Mouse (Mus musculus) megakaryocyte, embryonic 14.5 days (primary cell): ENCODE measurements around the gene Ajm1. TPM values are rescaled to one million over a fixed set of nuclear protein-coding genes. Genes with fewer than 3 reads are reported as not detected.
A peak's percentile ranks its signal among the peaks of the same experiment; 100 is the strongest.

Source experiments
- H3K27me3 ChIP-seq: replicated peaks from 2 replicates; pipeline ENCODE3; 2012; ENCODE audit warnings: inconsistent platforms
- H3K36me3 ChIP-seq: replicated peaks from 2 replicates; pipeline ENCODE3; 2012; ENCODE audit warnings: low read length, inconsistent platforms, mixed read lengths
- H3K4me1 ChIP-seq: 2 replicates; pipeline ENCODE4 v1.6.1; 2012; ENCODE audit warnings: inconsistent platforms
- H3K4me3 ChIP-seq: replicated peaks from 2 replicates; pipeline ENCODE3; 2012; ENCODE audit warnings: moderate library complexity, mild to moderate bottlenecking, inconsistent platforms
- H3K9me3 ChIP-seq: 2 replicates; pipeline ENCODE4 v1.6.1; 2012; ENCODE audit warnings: inconsistent platforms
- FLI1 ChIP-seq: IDR thresholded peaks from 2 replicates; pipeline ENCODE4 v1.6.1; 2012; ENCODE audit warnings: low read length, inconsistent platforms, mixed read lengths
- GATA1 ChIP-seq: IDR thresholded peaks from 3 replicates; pipeline ENCODE4 v1.6.1; 2012; ENCODE audit warnings: mixed read lengths, low read length, inconsistent platforms, borderline replicate concordance
- polyA plus RNA-seq: library from polyadenylated mRNA; stranded (reverse); fragments of >175 nt; gene quantifications from 2 replicates; pipeline ENCODE4 v1.2.3, GENCODE M21; 2012; ENCODE audit warnings: low replicate concordance; ENCODE audit not compliant: insufficient read depth

Gene Ajm1
- polyA plus RNA-seq, 1 experiment: 0.85 TPM

- H3K36me3 ChIP-seq: peaks cover 65% of the 10 kb centered on the region
- peaks cover 44% of the 10 kb centered on the region for H3K4me1 ChIP-seq
- no peak overlapping the region for H3K4me3 ChIP-seq
- H3K9me3 ChIP-seq: peaks cover 8% of the 10 kb centered on the region
- peaks cover 22% of the 10 kb centered on the region for H3K27me3 ChIP-seq
- no peak for TF ChIP-seq GATA1
- no peak for TF ChIP-seq FLI1
These were observed 2.6 kb upstream of the Ajm1 start for GRCm38 (mm10) chr2:25584152-25584551.

GRCm38 (mm10) chr2:25583571-25583970 lies 2.0 kb upstream of the Ajm1 start:
- Histone ChIP-seq H3K36me3 (peaks cover 61% of the 10 kb centered on the region), H3K4me3 (no peak overlapping the region), H3K4me1 (peaks cover 47% of the 10 kb centered on the region), H3K27me3 (peaks cover 28% of the 10 kb centered on the region), H3K9me3 (peaks cover 14% of the 10 kb centered on the region)
- no peak for TF ChIP-seq FLI1

DNA sequence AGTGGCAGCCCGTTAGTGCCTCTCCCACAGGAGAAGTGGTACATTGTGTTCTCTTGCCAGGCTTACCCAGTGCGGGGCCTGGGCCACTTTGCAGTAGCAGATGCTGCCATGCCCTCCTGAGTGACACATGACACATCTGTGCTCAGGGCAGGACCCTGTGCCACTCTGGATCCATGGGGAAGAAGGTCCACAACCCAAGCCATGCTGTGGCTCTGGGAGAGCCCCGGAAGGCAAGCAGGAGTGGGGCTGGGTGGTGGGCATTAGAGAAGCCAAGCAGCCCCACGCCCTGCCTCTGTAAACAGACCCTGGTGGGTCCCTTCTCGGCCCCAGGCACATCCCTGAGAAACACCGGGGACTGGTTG lies 1.5 kb upstream of the Ajm1 start:
- H3K4me1 ChIP-seq: peaks cover 47% of the 10 kb centered on the region
- peaks cover 32% of the 10 kb centered on the region for H3K27me3 ChIP-seq
- H3K4me3 ChIP-seq: no peak overlapping the region
- H3K9me3 ChIP-seq: peaks cover 18% of the 10 kb centered on the region
- no peak for TF ChIP-seq GATA1
- TF ChIP-seq FLI1: no peak
- H3K36me3 ChIP-seq: peaks cover 56% of the 10 kb centered on the region

- TF ChIP-seq GATA1 (no peak), FLI1 (no peak)
- Histone ChIP-seq H3K9me3 (peaks cover 23% of the 10 kb centered on the region), H3K4me1 (peaks cover 52% of the 10 kb centered on the region), H3K36me3 (peaks cover 51% of the 10 kb centered on the region), H3K4me3 (no peak overlapping the region), H3K27me3 (peaks cover 38% of the 10 kb centered on the region)
These were observed 1.0 kb upstream of the Ajm1 start for GRCm38 (mm10) chr2:25582466-25583119.

DNA sequence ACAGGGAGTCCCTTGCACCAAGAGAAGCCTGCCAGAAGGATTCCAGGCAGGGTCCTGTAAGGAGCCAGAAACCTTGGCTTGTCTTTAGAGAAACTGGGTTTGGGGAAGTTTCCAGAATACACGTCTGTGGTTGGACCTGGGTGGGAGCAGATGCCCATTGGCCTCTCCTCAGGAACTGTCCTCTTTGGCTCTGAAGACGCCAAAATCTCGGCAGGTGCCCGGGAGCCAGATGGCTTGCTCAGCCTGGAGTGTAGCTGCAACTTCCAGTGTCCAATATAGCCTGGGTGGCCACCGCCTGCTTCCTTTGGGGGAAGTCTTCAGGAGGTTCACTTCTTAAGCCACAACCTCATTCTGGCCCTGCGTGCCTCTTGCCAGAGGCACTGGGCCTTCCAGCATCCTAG lies 344 bp upstream of the Ajm1 start:
- peak overlapping the region; percentile 90 for H3K4me3 ChIP-seq
- peaks cover 44% of the 10 kb centered on the region for H3K36me3 ChIP-seq
- TF ChIP-seq GATA1 (no peak), FLI1 (no peak)
- H3K27me3 ChIP-seq: peaks cover 44% of the 10 kb centered on the region
- peaks cover 30% of the 10 kb centered on the region for H3K9me3 ChIP-seq
- peaks cover 59% of the 10 kb centered on the region for H3K4me1 ChIP-seq

- Histone ChIP-seq H3K27me3 (peaks cover 57% of the 10 kb centered on the region), H3K4me1 (peaks cover 61% of the 10 kb centered on the region), H3K4me3 (peak overlapping the region; percentile 8), H3K9me3 (peaks cover 39% of the 10 kb centered on the region), H3K36me3 (peaks cover 33% of the 10 kb centered on the region)
- TF ChIP-seq GATA1 (no peak), FLI1 (no peak)
These were observed 896 bp downstream of the Ajm1 start for GRCm38 (mm10) chr2:25580621-25581101.

- peaks cover 68% of the 10 kb centered on the region for H3K4me1 ChIP-seq
- no peak for TF ChIP-seq GATA1
- TF ChIP-seq FLI1: no peak
- peaks cover 25% of the 10 kb centered on the region for H3K36me3 ChIP-seq
- H3K27me3 ChIP-seq: peaks cover 61% of the 10 kb centered on the region
- H3K4me3 ChIP-seq: peak overlapping the region; percentile 69
- H3K9me3 ChIP-seq: peaks cover 39% of the 10 kb centered on the region
These were observed 1.7 kb downstream of the Ajm1 start for GRCm38 (mm10) chr2:25579737-25580460.

- no peak for TF ChIP-seq GATA1
- no peak for TF ChIP-seq FLI1
- peak overlapping the region; percentile 76 for H3K4me3 ChIP-seq
- peaks cover 77% of the 10 kb centered on the region for H3K4me1 ChIP-seq
- H3K36me3 ChIP-seq: peaks cover 17% of the 10 kb centered on the region
- H3K27me3 ChIP-seq: peaks cover 61% of the 10 kb centered on the region
- H3K9me3 ChIP-seq: peaks cover 39% of the 10 kb centered on the region
These were observed 2.5 kb downstream of the Ajm1 start for GRCm38 (mm10) chr2:25578796-25579736.

- Histone ChIP-seq H3K27me3 (peaks cover 61% of the 10 kb centered on the region), H3K36me3 (peaks cover 8% of the 10 kb centered on the region), H3K9me3 (peaks cover 39% of the 10 kb centered on the region), H3K4me3 (peak overlapping the region; percentile 86), H3K4me1 (peaks cover 86% of the 10 kb centered on the region)
- TF ChIP-seq FLI1: no peak
- no peak for TF ChIP-seq GATA1
These were observed 3.4 kb downstream of the Ajm1 start for GRCm38 (mm10) chr2:25577951-25578795.
